Mouse (Mus musculus): ENCODE data around the gene Ube2o.

DNA sequence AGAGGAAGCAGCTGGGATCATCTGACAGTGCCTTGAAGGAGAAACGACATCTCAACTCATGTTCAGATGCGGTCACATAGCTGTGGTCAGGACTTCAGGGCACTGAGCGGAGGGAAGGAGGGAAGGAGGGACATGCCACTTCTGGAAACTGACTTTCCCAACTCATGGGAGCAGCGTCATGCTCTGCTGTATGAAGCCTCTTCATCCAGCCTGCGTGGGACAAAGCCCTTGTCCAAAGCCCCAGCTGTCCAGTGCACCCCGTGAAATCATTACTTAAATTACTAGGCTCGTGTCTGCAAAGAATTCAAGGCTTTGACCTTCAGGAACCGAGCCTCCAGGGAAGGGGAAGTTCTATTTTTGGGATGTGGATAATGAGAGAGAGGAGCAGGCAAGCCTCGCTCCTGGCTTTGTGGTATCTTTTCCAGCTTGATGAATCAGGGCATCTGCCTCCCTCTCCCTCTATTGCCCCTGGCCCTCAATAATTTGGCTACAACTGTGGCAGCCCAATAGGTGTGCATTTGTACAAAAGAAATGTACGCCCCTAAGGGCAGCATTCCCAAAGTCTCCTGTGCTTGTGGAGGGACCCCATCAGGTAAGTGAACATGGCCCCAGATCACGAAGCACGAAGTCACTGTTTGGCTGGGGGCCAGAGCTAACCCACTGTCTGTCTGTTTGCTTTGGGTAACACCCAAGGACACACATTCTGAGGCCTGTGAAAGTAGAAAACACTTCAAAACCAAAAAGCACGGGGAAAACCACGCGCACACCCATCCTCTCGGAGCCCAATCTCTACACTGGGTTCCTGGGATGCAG lies 58.2 kb downstream of the Ube2o start:
- TF ChIP-seq POLR2A (IDR thresholded peaks at IDR 0.05; ENCODE audit: insufficient read depth, low read length) = no peak
- no peak for TF ChIP-seq CTCF (IDR thresholded peaks at IDR 0.05; ENCODE audit: low read depth, low read length)
- TF ChIP-seq EP300 (IDR thresholded peaks at IDR 0.05; ENCODE audit: insufficient read depth, low read depth, low read length) = no peak

All from ES-Bruce4 (cell line).